Mouse (Mus musculus) erythroid progenitor cell, adult 5-6 weeks (primary cell): ENCODE measurements around the gene Gm10985. TPM values are rescaled to one million over a fixed set of nuclear protein-coding genes. Genes with fewer than 3 reads are reported as not detected.

ENCODE experiments used
- ATAC-seq: replicated peaks from 2 replicates; pipeline ENCODE4 v1.8.0; 2016; ENCODE audit warnings: moderate number of reproducible peaks, mild to moderate bottlenecking, moderate TSS enrichment, inconsistent platforms; ENCODE audit not compliant: poor library complexity, low FRiP score, severe bottlenecking
- total RNA-seq, 2 experiments: library from RNA; stranded (forward) in 1 of 2; stranded (reverse) in 1 of 2; fragments of 150-400 nt in 1 of 2; fragments of 186-747, 209-891 nt in 1 of 2; gene quantifications; 2 replicates each; pipeline versions ENCODE4 v1.2.3 to v1.2.4; 2015 to 2017; ENCODE audit warnings: low replicate concordance in 2 of 2

Gm10985 gene
- total RNA-seq (2015; ENCODE audit: low replicate concordance) (not detected in 2 replicates), total RNA-seq (2017; ENCODE audit: low replicate concordance) (not detected in 2 replicates)

GRCm38 (mm10) chr3:53844786-53845185 is at the start of gene Gm10985:
TSS of gene Gm10985 (plus strand) at chr3:53845086.
- ATAC-seq: no peak

GRCm38 (mm10) chr3:53796933-53797332 is 48.0 kb upstream of the Gm10985 start:
- no peak for ATAC-seq

GRCm38 (mm10) chr3:53799671-53800070 is 45.2 kb upstream of the Gm10985 start:
- ATAC-seq: no peak

- no peak for ATAC-seq
These were observed 31.4 kb upstream of the Gm10985 start for GRCm38 (mm10) chr3:53813421-53813977.

- no peak for ATAC-seq
These were observed 10.6 kb upstream of the Gm10985 start for GRCm38 (mm10) chr3:53834238-53834637.

- no peak for ATAC-seq
These were observed 1.5 kb downstream of the Gm10985 start for GRCm38 (mm10) chr3:53846206-53846928.

GRCm38 (mm10) chr3:53847726-53848125 is 2.8 kb downstream of the Gm10985 start:
- ATAC-seq: no peak

- ATAC-seq: no peak
These were observed 3.4 kb downstream of the Gm10985 start for GRCm38 (mm10) chr3:53848262-53848661.

GRCm38 (mm10) chr3:53854261-53854660 is 9.4 kb downstream of the Gm10985 start:
- ATAC-seq: no peak

- no peak for ATAC-seq
These were observed 9.9 kb downstream of the Gm10985 start for GRCm38 (mm10) chr3:53854831-53855230.

GRCm38 (mm10) chr3:53863383-53864220 is 18.7 kb downstream of the Gm10985 start, which contains the start of gene Ufm1:
TSS of gene Ufm1 (minus strand) at chr3:53863830.
- ATAC-seq: peak; percentile 97

- ATAC-seq: no peak
These were observed 23.3 kb downstream of the Gm10985 start for GRCm38 (mm10) chr3:53868212-53868611.

GRCm38 (mm10) chr3:53869263-53869662 is 24.4 kb downstream of the Gm10985 start:
- no peak for ATAC-seq

GRCm38 (mm10) chr3:53870482-53870881 is 25.6 kb downstream of the Gm10985 start:
- no peak for ATAC-seq

- no peak for ATAC-seq
These were observed 26.7 kb downstream of the Gm10985 start for GRCm38 (mm10) chr3:53871596-53871995.

GRCm38 (mm10) chr3:53890619-53891540 is 46.0 kb downstream of the Gm10985 start:
- no peak for ATAC-seq
